Mouse (Mus musculus) heart, adult 2 months (tissue): ENCODE results near the gene Zfp758.
"Not testable (repeated sequence)": the region's sequence is repeated elsewhere in the genome, so short reads cannot be mapped to it uniquely, and the experiment has no call there.

Experiments
- CTCF ChIP-seq: fragments of 200-600 bp; IDR thresholded peaks from 2 replicates; pipeline ENCODE4 v1.8.1; 2022; ENCODE audit warnings: antibody characterized with exemption, mild to moderate bottlenecking, moderate library complexity
- EP300 ChIP-seq: fragments of 200-500 bp; IDR thresholded peaks from 2 replicates; pipeline ENCODE4 v1.6.1; 2011; ENCODE audit warnings: low read depth, low read length, control low read depth; ENCODE audit not compliant: insufficient read depth
- POLR2A ChIP-seq: fragments of 200-500 bp; IDR thresholded peaks from 2 replicates; pipeline ENCODE4 v1.6.1; 2011; ENCODE audit warnings: mild to moderate bottlenecking, low read depth, low read length, control low read depth; ENCODE audit not compliant: insufficient read depth

GRCm38 (mm10) chr17:22315247-22315646, 46.0 kb upstream of the Zfp758 start:
- TF ChIP-seq CTCF, POLR2A, EP300: not testable (repeated sequence)
